Mouse (Mus musculus) brown adipose tissue, adult 24 weeks (tissue): ENCODE measurements around the gene Camkmt. TPM values are rescaled to one million over a fixed set of nuclear protein-coding genes. Genes with fewer than 3 reads are reported as not detected.

ENCODE experiments used
- H3K27ac ChIP-seq: fragments of 200-500 bp; replicated peaks from 2 replicates; pipeline ENCODE4 v1.5.1; 2012; ENCODE audit warnings: low read depth, mild to moderate bottlenecking, low read length
- H3K4me1 ChIP-seq: fragments of 200-500 bp; 2 replicates; pipeline ENCODE4 v1.6.1; 2012; ENCODE audit warnings: low read length, mixed read lengths; ENCODE audit not compliant: control insufficient read depth, insufficient read depth, insufficient read length
- H3K4me3 ChIP-seq: fragments of 200-500 bp; 2 replicates; pipeline ENCODE4 v1.5.1; 2012; ENCODE audit warnings: low read depth, mild to moderate bottlenecking, low read length, moderate library complexity; ENCODE audit not compliant: insufficient read depth
- polyA plus RNA-seq: library from polyadenylated mRNA; stranded (reverse); fragments of >200 nt; gene quantifications from 2 replicates; pipeline ENCODE4 v1.2.4, GENCODE M21; 2012; ENCODE audit not compliant: missing spikeins, insufficient read depth, insufficient read length

Gene Camkmt
- polyA plus RNA-seq, 1 experiment: 9.2 TPM

DNA sequence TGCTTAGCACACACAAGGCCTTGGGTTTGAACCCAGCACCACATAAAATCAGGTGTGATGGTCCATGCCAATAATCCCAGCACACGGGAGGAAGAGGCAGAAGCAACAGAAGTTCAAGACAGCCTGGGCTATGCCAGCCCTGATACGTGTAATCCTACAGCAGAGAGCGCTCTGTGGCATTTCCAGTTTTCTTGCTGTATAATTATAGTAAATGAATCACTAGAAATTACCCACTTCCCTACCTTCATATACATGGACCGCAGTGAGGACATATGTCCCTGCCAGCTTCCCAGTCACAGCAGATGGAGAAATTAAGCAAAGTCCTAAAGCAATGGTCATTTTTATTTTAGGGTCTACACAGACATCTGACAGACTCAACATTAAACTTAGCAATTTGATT, 16.3 kb upstream of the Camkmt start:
- no peaks in the 10 kb centered on the region for H3K4me1 ChIP-seq
- H3K4me3 ChIP-seq: no peak overlapping the region
- no peak overlapping the region for H3K27ac ChIP-seq

DNA sequence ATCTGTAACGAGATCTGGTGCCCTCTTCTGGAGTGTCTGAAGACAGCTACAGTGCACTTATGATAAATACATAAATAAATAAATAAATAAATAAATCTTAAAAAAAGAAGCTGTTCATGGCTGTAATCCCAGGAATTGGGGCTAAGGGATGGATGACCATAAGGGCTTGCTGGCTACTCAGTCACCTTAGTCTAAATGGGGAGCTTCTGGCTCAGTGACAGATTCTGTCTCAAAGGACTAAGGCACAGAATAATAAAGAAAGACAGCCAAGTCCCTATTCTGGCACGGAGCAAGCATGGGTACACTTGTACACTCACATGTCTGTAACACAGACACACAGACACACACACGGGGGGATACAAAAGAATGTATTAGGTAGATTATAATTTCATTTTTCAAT, 11.1 kb upstream of the Camkmt start:
- H3K4me1 ChIP-seq: no peaks in the 10 kb centered on the region
- no peak overlapping the region for H3K27ac ChIP-seq
- H3K4me3 ChIP-seq: no peak overlapping the region

DNA sequence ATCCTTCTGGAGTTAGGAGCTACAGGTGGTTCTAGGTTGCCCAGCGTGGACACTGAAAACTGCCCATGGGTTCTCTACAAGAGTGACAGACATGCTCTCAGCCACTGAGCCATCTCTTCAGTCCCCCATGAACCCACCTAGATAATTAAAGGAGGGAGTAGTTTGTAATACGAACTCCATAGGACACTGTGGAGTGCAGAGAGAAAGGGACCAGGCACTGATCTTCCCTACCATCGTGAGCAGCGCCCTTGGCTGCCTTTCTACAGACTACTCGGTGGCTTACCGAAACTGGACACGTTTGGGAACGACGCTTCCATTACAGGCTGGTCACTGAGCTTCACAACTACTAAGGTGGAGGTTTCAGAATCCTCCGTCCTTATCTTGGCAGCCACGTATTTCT, 9.6 kb upstream of the Camkmt start:
- no peak overlapping the region for H3K27ac ChIP-seq
- H3K4me1 ChIP-seq: no peaks in the 10 kb centered on the region
- no peak overlapping the region for H3K4me3 ChIP-seq

GRCm38 (mm10) chr17:85085335-85085734, 5.0 kb upstream of the Camkmt start:
- no peaks in the 10 kb centered on the region for H3K4me1 ChIP-seq
- no peak overlapping the region for H3K4me3 ChIP-seq
- H3K27ac ChIP-seq: no peak overlapping the region

DNA sequence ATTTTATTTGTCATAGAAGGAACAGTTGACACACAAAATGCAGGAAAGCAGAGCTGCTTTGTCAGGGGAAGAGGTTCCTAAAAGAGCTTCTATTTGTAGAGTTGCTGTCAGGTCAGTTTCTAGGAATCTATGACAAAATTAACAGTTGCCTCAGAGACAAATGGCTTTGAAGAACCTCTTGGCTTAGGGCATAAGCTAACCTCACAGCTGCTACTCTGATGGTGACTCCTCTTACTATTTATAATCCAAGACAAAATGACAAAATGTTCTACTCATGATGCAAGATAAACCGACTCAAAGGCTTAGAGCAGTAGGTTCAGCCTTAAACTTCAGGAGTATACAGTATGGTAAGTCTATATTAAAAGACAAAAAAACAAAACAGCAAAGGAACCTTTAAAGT, 3.9 kb upstream of the Camkmt start:
- Histone ChIP-seq H3K27ac (no peak overlapping the region), H3K4me3 (no peak overlapping the region)

DNA sequence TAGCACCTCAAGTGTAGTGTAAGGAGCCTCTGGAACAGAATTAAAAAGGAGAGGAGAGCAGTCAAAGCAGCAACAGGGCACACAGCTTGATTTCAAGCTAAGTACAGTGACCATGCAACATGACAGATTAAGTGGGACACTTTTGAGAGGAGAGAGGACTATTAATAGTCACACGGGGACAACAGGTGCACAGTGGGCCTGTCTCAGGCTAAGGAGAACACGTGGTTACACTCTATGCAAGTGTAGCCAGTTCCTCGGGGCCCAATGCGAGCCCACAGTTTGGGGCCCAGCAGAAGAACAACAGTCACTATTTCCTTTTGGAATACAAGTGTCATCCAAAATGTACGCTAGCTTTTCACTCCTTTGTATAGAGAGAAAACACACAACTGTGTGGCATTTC, 2.8 kb upstream of the Camkmt start:
- Histone ChIP-seq H3K4me3 (no peak overlapping the region), H3K27ac (no peak overlapping the region), H3K4me1 (no peaks in the 10 kb centered on the region)

More for the DNA sequence above, 3.9 kb upstream of the Camkmt start:
- H3K4me1 ChIP-seq: no peaks in the 10 kb centered on the region

- H3K4me3 ChIP-seq: no peak overlapping the region
- H3K27ac ChIP-seq: no peak overlapping the region
- H3K4me1 ChIP-seq: no peaks in the 10 kb centered on the region
These were observed 2.0 kb upstream of the Camkmt start for GRCm38 (mm10) chr17:85088401-85088800.

- H3K4me3 ChIP-seq: no peak overlapping the region
- no peak overlapping the region for H3K27ac ChIP-seq
- no peaks in the 10 kb centered on the region for H3K4me1 ChIP-seq
These were observed 1.3 kb upstream of the Camkmt start for GRCm38 (mm10) chr17:85089011-85089410.

- no peaks in the 10 kb centered on the region for H3K4me1 ChIP-seq
- H3K27ac ChIP-seq: peak overlapping the region; percentile 18; the same call in 1 of the 2 replicates
- H3K4me3 ChIP-seq: peak overlapping the region; percentile 72
These were observed 731 bp upstream of the Camkmt start for GRCm38 (mm10) chr17:85089621-85090020.

DNA sequence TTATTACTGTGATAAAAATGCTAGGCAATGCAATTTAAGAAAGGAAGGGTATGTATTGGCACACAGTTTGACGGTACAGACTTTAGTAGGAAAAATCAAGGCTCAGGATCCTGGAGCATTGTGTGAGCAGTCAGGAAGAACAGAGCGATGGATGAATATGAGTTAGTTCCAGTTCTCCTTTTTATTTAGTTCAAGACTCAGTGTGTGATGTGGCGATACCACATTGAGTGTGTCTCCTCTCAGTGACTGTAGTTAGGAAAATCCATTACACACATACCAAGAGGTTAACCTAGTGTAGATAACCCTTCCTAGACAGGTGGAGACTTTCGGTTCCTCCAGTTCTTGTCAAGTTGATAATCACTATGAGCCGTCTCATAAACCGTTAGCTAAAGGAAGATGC, 1.4 kb downstream of the Camkmt start:
- Histone ChIP-seq H3K4me1 (no peaks in the 10 kb centered on the region), H3K27ac (no peak overlapping the region), H3K4me3 (no peak overlapping the region)

- Histone ChIP-seq H3K27ac (no peak overlapping the region), H3K4me3 (no peak overlapping the region)
These were observed 6.0 kb downstream of the Camkmt start for GRCm38 (mm10) chr17:85096396-85096795.

GRCm38 (mm10) chr17:85098677-85099323, 8.4 kb downstream of the Camkmt start:
- Histone ChIP-seq H3K27ac (no peak overlapping the region), H3K4me3 (no peak overlapping the region), H3K4me1 (no peaks in the 10 kb centered on the region)

More at GRCm38 (mm10) chr17:85096396-85096795, 6.0 kb downstream of the Camkmt start:
- no peaks in the 10 kb centered on the region for H3K4me1 ChIP-seq

DNA sequence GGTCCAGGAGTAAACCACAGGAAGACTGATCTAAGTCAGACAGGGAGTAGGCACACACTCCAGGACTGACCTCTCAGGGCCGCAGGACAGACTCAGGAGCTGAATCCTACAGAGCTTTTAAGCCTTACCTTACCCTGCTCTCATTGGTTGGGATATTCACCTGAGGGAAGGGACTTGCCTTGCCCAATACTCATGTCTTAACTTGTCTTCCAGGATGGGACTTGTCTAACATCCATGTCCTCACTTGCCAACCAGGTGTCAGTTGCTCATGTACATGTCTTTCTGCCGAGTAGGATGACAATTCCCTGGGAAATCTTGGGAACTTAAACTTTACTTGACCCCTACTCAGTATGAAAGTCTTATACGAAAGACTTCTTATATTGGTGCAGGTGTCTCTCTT, 9.9 kb downstream of the Camkmt start:
- Histone ChIP-seq H3K4me3 (no peak overlapping the region), H3K4me1 (no peaks in the 10 kb centered on the region), H3K27ac (no peak overlapping the region)

DNA sequence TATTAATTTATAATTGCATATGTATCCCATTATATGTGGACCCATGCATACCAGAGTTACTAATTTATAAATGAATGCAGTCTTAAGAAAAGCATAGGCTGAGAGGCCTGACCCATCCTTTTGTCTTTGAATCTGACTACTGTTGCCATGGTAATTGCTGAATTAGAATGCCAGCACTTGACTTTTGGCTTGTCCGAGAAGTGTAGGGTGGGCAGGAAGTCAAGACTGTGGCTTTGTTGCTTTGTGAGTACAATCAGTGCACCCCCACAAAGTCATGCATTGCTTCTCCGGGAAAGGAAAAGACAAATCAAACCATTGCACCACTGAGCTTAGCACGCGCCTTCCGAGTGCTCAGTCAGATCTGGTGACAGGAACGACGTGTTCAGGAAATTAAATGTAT, 11.4 kb downstream of the Camkmt start:
- Histone ChIP-seq H3K4me1 (no peaks in the 10 kb centered on the region), H3K4me3 (no peak overlapping the region), H3K27ac (no peak overlapping the region)

DNA sequence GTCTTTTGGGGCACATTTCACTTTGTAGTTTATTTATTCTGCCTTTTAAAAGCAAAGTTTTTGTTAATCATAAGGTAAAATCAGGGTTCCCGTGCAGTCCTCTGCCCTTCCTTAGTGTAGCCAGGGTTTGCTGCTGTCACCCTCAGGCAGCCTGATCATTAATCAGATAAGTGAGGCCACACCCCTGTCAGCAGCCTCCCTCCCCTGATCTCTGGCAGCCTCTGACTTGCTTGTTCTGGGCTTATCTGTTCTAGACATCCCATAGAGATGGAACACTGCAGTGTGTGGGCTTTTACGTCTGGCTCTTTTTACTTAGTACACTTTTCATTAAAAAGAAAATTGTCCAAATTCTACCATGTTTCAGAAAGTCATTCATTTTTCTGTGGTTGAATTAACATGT, 13.0 kb downstream of the Camkmt start:
- H3K27ac ChIP-seq: no peak overlapping the region
- no peaks in the 10 kb centered on the region for H3K4me1 ChIP-seq
- H3K4me3 ChIP-seq: no peak overlapping the region

GRCm38 (mm10) chr17:85110640-85111039, 20.3 kb downstream of the Camkmt start:
- no peak overlapping the region for H3K27ac ChIP-seq
- no peak overlapping the region for H3K4me3 ChIP-seq
- H3K4me1 ChIP-seq: no peaks in the 10 kb centered on the region
